Mouse (Mus musculus): ENCODE data around the gene Nmu. TPM values are rescaled to one million over a fixed set of nuclear protein-coding genes. Genes with fewer than 3 reads are reported as not detected.

The Nmu gene
- total RNA-seq (2012; rRNA removed) (not detected in 2 replicates), total RNA-seq (2014; rRNA removed) (not detected in 2 replicates), polyA plus RNA-seq (2012; ENCODE audit: insufficient read length, low read depth) (not detected in 2 replicates)

GRCm38 (mm10) chr5:76363453-76364104 lies at the start of gene Nmu:
Nmu (minus strand) TSS chr5:76363788.
- Histone ChIP-seq H3K27ac (ENCODE audit: insufficient read depth, low read depth) (no peak within 1 kb of the TSS), H3K79me2 (replicated peaks; ENCODE audit: control insufficient read depth, extremely low read depth, insufficient read depth, poor library complexity, severe bottlenecking) (no peaks in the 10 kb centered on the region), H3K9ac (ENCODE audit: insufficient read depth, low read depth) (no peak within 1 kb of the TSS), H3K27me3 (replicated peaks) (no peaks in the 10 kb centered on the region), H3K4me1 (ENCODE audit: control insufficient read depth in 1 of 2, insufficient read depth in 2 of 2) (no peaks in the 10 kb centered on the region), H3K36me3 (replicated peaks in 1 of 2; ENCODE audit: control insufficient read depth in 1 of 2, insufficient read depth in 1 of 2, low read length in 1 of 2) (no peaks in the 10 kb centered on the region), H3K9me3 (replicated peaks; ENCODE audit: low read length) (no peaks in the 10 kb centered on the region), H3K4me2 (ENCODE audit: insufficient read depth, low read depth, poor library complexity, severe bottlenecking) (no peak within 1 kb of the TSS), H3K4me3 (replicated peaks in 1 of 3; ENCODE audit: low read depth in 2 of 3, low read length in 2 of 3, poor library complexity in 1 of 3) (no peak within 1 kb of the TSS)
- no peak for DNase-seq (ENCODE audit: extremely low read depth)
- dilution Hi-C loops (cut with MboI; ENCODE audit: extremely low pct_ligation_motif_present, extremely low pct_unique_long_range_greater_than_20kb, low sequenced_read_pairs) (no loop called here), in situ Hi-C loops (cut with MboI; ENCODE audit: low pct_ligation_motif_present, low pct_unique_long_range_greater_than_20kb, low sequenced_read_pairs) (no loop called here)
- TF ChIP-seq SIN3A (IDR thresholded peaks at IDR 0.05; ENCODE audit: low read length): no peak
- TF ChIP-seq CHD1 (IDR thresholded peaks at IDR 0.05; ENCODE audit: low read depth, low read length): no peak
- TF ChIP-seq RCOR1 (conservative IDR thresholded peaks at IDR 0.05; ENCODE audit: low read depth, low read length): no peak
- no peak for TF ChIP-seq ZKSCAN1 (IDR thresholded peaks at IDR 0.05; ENCODE audit: borderline replicate concordance, low read depth, low read length)
- TF ChIP-seq USF1 (IDR thresholded peaks at IDR 0.05; ENCODE audit: low read depth, low read length): no peak

- in situ Hi-C loops (cut with MboI; ENCODE audit: low pct_ligation_motif_present, low pct_unique_long_range_greater_than_20kb, low sequenced_read_pairs) (no loop called here), dilution Hi-C loops (cut with MboI; ENCODE audit: extremely low pct_ligation_motif_present, extremely low pct_unique_long_range_greater_than_20kb, low sequenced_read_pairs) (no loop called here)
- Histone ChIP-seq H3K27me3 (replicated peaks) (no peaks in the 10 kb centered on the region), H3K79me2 (replicated peaks; ENCODE audit: control insufficient read depth, extremely low read depth, insufficient read depth, poor library complexity, severe bottlenecking) (no peaks in the 10 kb centered on the region), H3K36me3 (replicated peaks in 1 of 2; ENCODE audit: control insufficient read depth in 1 of 2, insufficient read depth in 1 of 2, low read length in 1 of 2) (no peaks in the 10 kb centered on the region), H3K4me1 (ENCODE audit: control insufficient read depth in 1 of 2, insufficient read depth in 2 of 2) (no peaks in the 10 kb centered on the region), H3K4me3 (replicated peaks in 1 of 3; ENCODE audit: low read depth in 2 of 3, low read length in 2 of 3, poor library complexity in 1 of 3) (no peak overlapping the region), H3K4me2 (ENCODE audit: insufficient read depth, low read depth, poor library complexity, severe bottlenecking) (no peak overlapping the region), H3K9ac (ENCODE audit: insufficient read depth, low read depth) (no peak overlapping the region), H3K27ac (ENCODE audit: insufficient read depth, low read depth) (no peak overlapping the region), H3K9me3 (replicated peaks; ENCODE audit: low read length) (peaks cover 2% of the 10 kb centered on the region)
- no peak for TF ChIP-seq SIN3A (IDR thresholded peaks at IDR 0.05; ENCODE audit: low read length)
- DNase-seq (ENCODE audit: extremely low read depth): no peak
Observed at GRCm38 (mm10) chr5:76411697-76412096, 48.1 kb upstream of the Nmu start.

GRCm38 (mm10) chr5:76394382-76394781 lies 30.8 kb upstream of the Nmu start:
- Histone ChIP-seq H3K27me3 (replicated peaks) (no peaks in the 10 kb centered on the region), H3K36me3 (replicated peaks in 1 of 2; ENCODE audit: control insufficient read depth in 1 of 2, insufficient read depth in 1 of 2, low read length in 1 of 2) (no peaks in the 10 kb centered on the region), H3K4me3 (replicated peaks in 1 of 3; ENCODE audit: low read depth in 2 of 3, low read length in 2 of 3, poor library complexity in 1 of 3) (no peak overlapping the region), H3K9me3 (replicated peaks; ENCODE audit: low read length) (no peaks in the 10 kb centered on the region), H3K4me1 (ENCODE audit: control insufficient read depth in 1 of 2, insufficient read depth in 2 of 2) (no peaks in the 10 kb centered on the region), H3K27ac (ENCODE audit: insufficient read depth, low read depth) (no peak overlapping the region), H3K9ac (ENCODE audit: insufficient read depth, low read depth) (no peak overlapping the region), H3K4me2 (ENCODE audit: insufficient read depth, low read depth, poor library complexity, severe bottlenecking) (no peak overlapping the region), H3K79me2 (replicated peaks; ENCODE audit: control insufficient read depth, extremely low read depth, insufficient read depth, poor library complexity, severe bottlenecking) (no peaks in the 10 kb centered on the region)
- TF ChIP-seq NRF1 (IDR thresholded peaks at IDR 0.05; ENCODE audit: low read depth, low read length) (no peak), SMC3 (IDR thresholded peaks at IDR 0.05; ENCODE audit: low read depth, low read length) (no peak), PAX5 (IDR thresholded peaks at IDR 0.05; ENCODE audit: low read length) (no peak), KAT2A (IDR thresholded peaks at IDR 0.05; ENCODE audit: insufficient replicate concordance, low read length) (no peak), JUND (conservative IDR thresholded peaks at IDR 0.05; ENCODE audit: low read depth, low read length) (no peak), MAX (IDR thresholded peaks at IDR 0.05; ENCODE audit: low read length) (no peak), BHLHE40 (IDR thresholded peaks at IDR 0.05; ENCODE audit: low read depth, low read length) (no peak), POLR2AphosphoS2 (IDR thresholded peaks at IDR 0.05; ENCODE audit: low read depth, low read length) (no peak), ZC3H11A (IDR thresholded peaks at IDR 0.05; ENCODE audit: low read depth, low read length) (no peak)
- dilution Hi-C loops (cut with MboI; ENCODE audit: extremely low pct_ligation_motif_present, extremely low pct_unique_long_range_greater_than_20kb, low sequenced_read_pairs) (no loop called here), in situ Hi-C loops (cut with MboI; ENCODE audit: low pct_ligation_motif_present, low pct_unique_long_range_greater_than_20kb, low sequenced_read_pairs) (no loop called here)
- no peak for DNase-seq (ENCODE audit: extremely low read depth)

All from CH12.LX (cell line).